Comparison of ENCODE assay signal across 16 mouse cellular contexts in genomic region chr14:36316418-36317111, GRCm38 (mm10).
DNase-seq lines count a peak whose midpoint lies in the region; ATAC-seq and TF ChIP-seq lines count a peak whose summit lies in the region.
"Had no signal": no experiment of that assay in that cellular context is flagged by ENCODE, and none has a peak within 500 bp of the region (broad histone marks: within the 10 kb centered on the region; RNA-seq: fewer than 3 reads in every experiment).

No protein-coding gene starts in this region.

- intact Hi-C loops in left cerebral cortex, postnatal 4 days (cut with DNase I) = no loop called here

- TF ChIP-seq CTCF in lung, postnatal 0 days (IDR thresholded peaks at IDR 0.05) = no peak

- H3K9ac ChIP-seq in lung, postnatal 0 days (replicated peaks; ENCODE audit: low read depth) = no peak overlapping the region
- no peak overlapping the region for H3K9ac ChIP-seq in midbrain, embryonic 15.5 days
- H3K9ac ChIP-seq: limb, embryonic 13.5 days; midbrain, embryonic 13.5 days had no signal

- H3K79me2 ChIP-seq in macrophage (ENCODE audit: inconsistent target) = no peaks in the 10 kb centered on the region

- no peak overlapping the region for H3K4me2 ChIP-seq in lung, postnatal 0 days (replicated peaks; ENCODE audit: low read depth, low read length)
- no peak overlapping the region for H3K4me2 ChIP-seq in midbrain, embryonic 15.5 days
- H3K4me2 ChIP-seq: limb, embryonic 13.5 days; midbrain, embryonic 13.5 days had no signal

- no peak overlapping the region for H3K27ac ChIP-seq in lung, postnatal 0 days (ENCODE audit: low read length)
- H3K27ac ChIP-seq in macrophage = peak overlapping the region; percentile 53
- H3K27ac ChIP-seq in midbrain, embryonic 15.5 days = no peak overlapping the region
- H3K27ac ChIP-seq: gastrocnemius, adult 2 months; hindbrain, postnatal 0 days; limb, embryonic 13.5 days; midbrain, embryonic 13.5 days had no signal

- peak; percentile 54 for ATAC-seq in lung, postnatal 0 days
- ATAC-seq in activated CD4-positive, CD25-positive, alpha-beta regulatory T cell, adult 4 months = peak; percentile 65
- ATAC-seq in midbrain, embryonic 15.5 days (replicated peaks) = no peak
- ATAC-seq: forebrain, embryonic 16.5 days; hindbrain, postnatal 0 days; midbrain, embryonic 13.5 days had no signal

- H3K4me3 ChIP-seq in lung, postnatal 0 days (ENCODE audit: low read depth, low read length) = no peak overlapping the region
- H3K4me3 ChIP-seq in macrophage (ENCODE audit: inconsistent target) = no peak overlapping the region
- H3K4me3 ChIP-seq in midbrain, embryonic 15.5 days = no peak overlapping the region
- H3K4me3 ChIP-seq: erythroblast, embryonic 14.5 days; gastrocnemius, adult 2 months; limb, embryonic 13.5 days; midbrain, embryonic 13.5 days had no signal

- no peaks in the 10 kb centered on the region for H3K27me3 ChIP-seq in lung, postnatal 0 days (replicated peaks; ENCODE audit: insufficient read depth, low read length)
- no peaks in the 10 kb centered on the region for H3K27me3 ChIP-seq in midbrain, embryonic 15.5 days (replicated peaks)
- H3K27me3 ChIP-seq: limb, embryonic 13.5 days; midbrain, embryonic 13.5 days had no signal

- H3K4me1 ChIP-seq in lung, postnatal 0 days (ENCODE audit: insufficient read depth, low read depth, low read length) = no peaks in the 10 kb centered on the region
- no peaks in the 10 kb centered on the region for H3K4me1 ChIP-seq in midbrain, embryonic 15.5 days
- H3K4me1 ChIP-seq: limb, embryonic 13.5 days; midbrain, embryonic 13.5 days had no signal

- peak; percentile 11 for DNase-seq in lung, postnatal 0 days (ENCODE audit: low spot score)
- DNase-seq in lung, postnatal 10 days = no peak
- DNase-seq in left cerebral cortex, postnatal 4 days = no peak
- DNase-seq in cerebellum, postnatal 14 days = no peak
- DNase-seq: cerebellum, adult 2 months; gastrocnemius, adult 2 months; heart, postnatal 36 days; kidney, adult 8-10 months had no signal

- no peaks in the 10 kb centered on the region for H3K36me3 ChIP-seq in lung, postnatal 0 days (ENCODE audit: insufficient read depth, low read length)
- H3K36me3 ChIP-seq in macrophage (ENCODE audit: inconsistent target) = no peaks in the 10 kb centered on the region
- no peaks in the 10 kb centered on the region for H3K36me3 ChIP-seq in midbrain, embryonic 15.5 days (replicated peaks)
- H3K36me3 ChIP-seq: limb, embryonic 13.5 days; midbrain, embryonic 13.5 days had no signal

- no peak for TF ChIP-seq EP300 in lung, postnatal 0 days (IDR thresholded peaks at IDR 0.05)

- WGBS in lung, postnatal 0 days = 59% methylated on average over 4 of the region's 4 CpGs
- 43% methylated on average over 4 of the region's 4 CpGs for WGBS in macrophage (ENCODE audit: missing documents)
- WGBS in midbrain, embryonic 15.5 days = 90% methylated on average over 4 of the region's 4 CpGs

- no peaks in the 10 kb centered on the region for H3K9me3 ChIP-seq in lung, postnatal 0 days (ENCODE audit: low read length)
- no peaks in the 10 kb centered on the region for H3K9me3 ChIP-seq in midbrain, embryonic 15.5 days
- H3K9me3 ChIP-seq: limb, embryonic 13.5 days; midbrain, embryonic 13.5 days had no signal
